Mouse (Mus musculus): ENCODE data around the gene Tex13c2. TPM values are rescaled to one million over a fixed set of nuclear protein-coding genes. Genes with fewer than 3 reads are reported as not detected.

The Tex13c2 gene
- not detected for total RNA-seq (2021)
- long read RNA-seq, experiment 1 = 0 reads
- long read RNA-seq, experiment 2 = 0 reads

DNA sequence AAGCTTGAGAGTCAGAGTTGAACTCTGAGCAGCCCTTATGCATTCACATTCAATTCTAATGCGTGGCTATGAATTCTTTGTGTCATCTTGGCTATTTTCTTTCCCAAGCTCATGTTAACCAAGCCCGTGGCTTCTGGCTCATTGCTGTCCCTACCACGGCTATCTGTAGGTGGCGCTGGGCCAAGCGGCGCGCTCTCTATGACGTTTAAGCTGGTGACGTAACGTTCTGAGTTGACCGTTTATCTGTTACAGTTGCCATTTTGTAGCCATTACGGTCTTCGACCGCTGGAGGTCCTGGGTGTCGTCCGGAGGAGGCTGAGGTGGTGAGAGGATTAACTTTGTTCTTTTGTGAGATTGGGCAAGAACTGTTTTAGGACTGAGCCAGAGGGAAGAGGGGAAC is at the start of gene Tex13c2:
Gene Tex13c2 (plus strand): TSS at position 246 of the 400 bp plus-strand sequence.
- DNase-seq (ENCODE audit: low spot score) = no peak

DNA sequence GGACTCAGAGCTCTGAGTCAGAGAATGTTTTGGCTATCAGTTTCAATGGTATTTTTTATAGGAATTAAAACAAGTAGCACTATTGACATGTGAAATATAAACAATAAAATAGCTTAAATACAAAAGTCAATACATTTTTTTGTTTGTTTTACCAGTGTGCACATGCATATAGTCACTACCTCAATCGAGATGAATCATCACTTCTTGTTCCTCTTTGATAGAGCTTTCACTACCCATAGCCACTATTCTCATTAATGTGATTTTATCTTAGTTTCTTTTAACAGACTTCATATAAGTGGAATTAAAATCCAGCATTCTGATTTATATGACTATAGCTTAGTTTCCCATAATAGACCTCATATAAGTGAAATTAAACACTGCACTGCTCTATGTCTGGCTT is 39.2 kb upstream of the Tex13c2 start:
- no peak for DNase-seq (ENCODE audit: low spot score)

- no peak for DNase-seq (ENCODE audit: low spot score)
Measured at GRCm38 (mm10) chrX:42453001-42453400, 36.5 kb upstream of the Tex13c2 start.

DNA sequence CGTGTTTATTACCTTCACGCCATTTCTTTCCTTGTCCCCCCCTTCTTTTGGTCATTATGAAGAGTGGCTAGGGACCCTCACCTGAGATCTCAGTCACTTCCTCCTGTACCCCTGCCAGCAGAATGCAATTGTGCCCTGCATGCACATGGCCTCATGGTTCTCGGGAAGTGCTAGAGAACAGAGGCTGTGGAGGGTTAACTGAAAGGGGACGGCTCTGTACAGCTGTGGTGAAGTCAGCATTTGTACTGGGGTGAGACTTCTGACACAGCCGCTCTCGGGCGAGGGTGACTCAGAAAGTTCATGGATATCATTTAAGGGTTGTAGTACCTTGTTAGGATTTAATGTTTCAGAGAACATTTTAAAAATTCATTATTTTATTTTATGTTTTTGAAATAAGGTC is 35.0 kb upstream of the Tex13c2 start:
- DNase-seq (ENCODE audit: low spot score) = no peak

DNA sequence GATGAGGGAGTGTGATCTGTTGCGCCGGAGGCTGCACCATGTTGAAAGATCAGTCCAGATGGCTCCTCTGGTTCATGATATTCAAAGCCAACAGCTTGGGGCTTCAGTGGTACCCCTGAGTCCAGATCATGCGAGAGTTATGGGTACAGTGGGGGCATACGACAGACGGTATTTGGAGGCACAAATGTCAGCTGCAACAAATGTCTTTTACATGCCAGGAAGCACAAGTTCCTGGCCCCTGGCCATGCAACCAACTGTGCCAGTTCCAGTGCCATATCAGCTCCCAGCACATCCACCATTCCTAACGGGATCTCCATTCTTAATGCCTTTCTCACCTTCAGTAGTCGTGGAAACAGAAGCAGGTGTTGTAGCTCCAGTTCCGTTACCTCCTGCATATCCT is 845 bp downstream of the Tex13c2 start:
- no peak for DNase-seq (ENCODE audit: low spot score)

GRCm38 (mm10) chrX:42500538-42500937 is 11.0 kb downstream of the Tex13c2 start:
- no peak for DNase-seq (ENCODE audit: low spot score)

- DNase-seq (ENCODE audit: low spot score) = no peak
Measured at GRCm38 (mm10) chrX:42502291-42503043, 13.0 kb downstream of the Tex13c2 start, which contains the start of gene Sh2d1a. TSS of gene Sh2d1a (plus strand) at chrX:42502453.

DNA sequence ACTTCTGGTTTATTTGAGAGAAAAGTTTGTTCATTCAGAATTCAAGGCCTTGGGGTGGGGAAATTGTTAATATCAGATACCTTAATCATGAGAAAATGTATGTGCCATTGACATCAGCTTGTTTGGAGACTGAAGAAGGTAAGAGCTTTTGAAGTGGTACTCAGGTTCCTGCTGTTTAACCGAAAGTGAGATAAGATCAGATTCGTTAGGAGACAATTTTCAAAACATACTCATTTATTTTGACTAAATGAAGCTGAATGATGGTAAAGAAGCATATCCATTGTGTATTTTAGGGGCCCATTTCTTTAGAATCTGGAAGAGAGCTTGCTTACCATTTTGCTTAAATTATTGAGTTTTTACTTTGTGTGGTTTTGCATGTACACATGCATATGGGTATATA is 21.6 kb downstream of the Tex13c2 start:
- DNase-seq (ENCODE audit: low spot score) = no peak

- no peak for DNase-seq (ENCODE audit: low spot score)
Measured at GRCm38 (mm10) chrX:42512567-42512966, 23.1 kb downstream of the Tex13c2 start.

DNA sequence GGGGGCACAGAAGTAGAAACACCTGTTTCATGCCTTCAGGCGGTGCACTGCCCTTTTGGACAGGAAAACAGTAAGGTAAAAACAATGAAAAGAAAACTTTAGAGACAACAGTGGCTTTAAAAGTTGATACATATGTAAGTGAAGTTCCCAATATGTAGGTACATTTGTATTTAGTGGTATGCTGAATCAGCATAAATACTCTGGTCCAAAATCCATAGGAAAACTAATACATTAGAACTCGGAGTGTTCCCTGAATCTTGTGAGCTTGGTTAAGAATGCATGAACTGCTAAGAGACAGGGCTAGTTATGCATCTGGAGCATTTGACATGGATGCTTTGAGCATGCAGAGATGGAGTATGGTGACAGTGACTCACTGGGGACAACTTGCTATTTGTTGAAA is 33.4 kb downstream of the Tex13c2 start:
- no peak for DNase-seq (ENCODE audit: low spot score)

DNA sequence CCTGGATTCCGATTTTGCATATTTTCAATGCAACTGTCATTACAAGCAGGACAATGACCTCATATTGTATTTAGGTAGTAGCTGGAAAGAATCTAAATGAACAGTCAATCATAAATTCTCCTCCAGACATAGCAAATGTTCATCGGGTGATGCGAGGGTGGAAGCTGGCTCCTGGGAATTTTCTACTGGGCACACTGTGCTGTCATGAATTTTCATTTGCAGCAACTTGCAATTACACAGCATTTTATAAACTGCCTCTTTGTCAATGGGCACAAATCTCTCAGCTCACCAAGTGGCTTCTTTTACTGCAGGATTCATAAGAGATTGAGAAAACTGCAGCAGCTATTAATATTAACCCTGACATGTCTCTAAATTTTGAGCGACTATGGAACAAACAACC is 41.2 kb downstream of the Tex13c2 start:
- DNase-seq (ENCODE audit: low spot score) = no peak

GRCm38 (mm10) chrX:42540030-42540755 is 50.7 kb downstream of the Tex13c2 start:
- no peak for DNase-seq (ENCODE audit: low spot score)

- DNase-seq (ENCODE audit: low spot score) = peak; percentile 68
Measured at GRCm38 (mm10) chrX:42540756-42541053, 51.2 kb downstream of the Tex13c2 start.

Other genes with a start within 250 kb of the Tex13c2 start
- not detected for gene Sh2d1a, start 12.8 kb downstream of the Tex13c2 start, total RNA-seq (2021)